Mouse (Mus musculus) lung, adult 2 months (tissue): ENCODE data around the gene Fam187b. TPM values are rescaled to one million over a fixed set of nuclear protein-coding genes. Genes with fewer than 3 reads are reported as not detected.

Experiments used
- DNase-seq: peaks from one replicate; pipeline ENCODE4 v3.0.0; 2022
- H3K4me1 ChIP-seq: fragments of 200-500 bp; 2 replicates; pipeline ENCODE4 v1.6.1; 2011; ENCODE audit warnings: low read length; ENCODE audit not compliant: control insufficient read depth, insufficient read depth
- H3K4me3 ChIP-seq: fragments of 200-500 bp; replicated peaks from 2 replicates; pipeline ENCODE3; 2011; ENCODE audit warnings: low read depth, mild to moderate bottlenecking, control low read depth, low read length; ENCODE audit errors: extremely low read depth
- CTCF ChIP-seq: fragments of 200-500 bp; IDR thresholded peaks from 2 replicates; pipeline ENCODE4 v1.5.1; 2011; ENCODE audit warnings: mild to moderate bottlenecking, low read length, control low read depth; ENCODE audit not compliant: insufficient read depth
- POLR2A ChIP-seq: fragments of 200-500 bp; IDR thresholded peaks from 2 replicates; pipeline ENCODE4 v1.6.1; 2011; ENCODE audit warnings: low read depth, mild to moderate bottlenecking, control low read depth, low read length, borderline replicate concordance; ENCODE audit errors: extremely low read depth
- WGBS: fragments of 180-500 bp; shearing (Covaris S2); methylation state at CpG from one replicate; pipeline ENCODE4 v1.1.7; 2018; 5-methylcytosine and 5-hydroxymethylcytosine counted together
- polyA plus RNA-seq: library from polyadenylated mRNA; depleted of rRNA; stranded (reverse); fragments of >200 nt; gene quantifications from 2 replicates; pipeline ENCODE4 v1.2.3, GENCODE M21; 2012

Gene Fam187b
- polyA plus RNA-seq, 1 experiment, result 7.2 TPM

DNA sequence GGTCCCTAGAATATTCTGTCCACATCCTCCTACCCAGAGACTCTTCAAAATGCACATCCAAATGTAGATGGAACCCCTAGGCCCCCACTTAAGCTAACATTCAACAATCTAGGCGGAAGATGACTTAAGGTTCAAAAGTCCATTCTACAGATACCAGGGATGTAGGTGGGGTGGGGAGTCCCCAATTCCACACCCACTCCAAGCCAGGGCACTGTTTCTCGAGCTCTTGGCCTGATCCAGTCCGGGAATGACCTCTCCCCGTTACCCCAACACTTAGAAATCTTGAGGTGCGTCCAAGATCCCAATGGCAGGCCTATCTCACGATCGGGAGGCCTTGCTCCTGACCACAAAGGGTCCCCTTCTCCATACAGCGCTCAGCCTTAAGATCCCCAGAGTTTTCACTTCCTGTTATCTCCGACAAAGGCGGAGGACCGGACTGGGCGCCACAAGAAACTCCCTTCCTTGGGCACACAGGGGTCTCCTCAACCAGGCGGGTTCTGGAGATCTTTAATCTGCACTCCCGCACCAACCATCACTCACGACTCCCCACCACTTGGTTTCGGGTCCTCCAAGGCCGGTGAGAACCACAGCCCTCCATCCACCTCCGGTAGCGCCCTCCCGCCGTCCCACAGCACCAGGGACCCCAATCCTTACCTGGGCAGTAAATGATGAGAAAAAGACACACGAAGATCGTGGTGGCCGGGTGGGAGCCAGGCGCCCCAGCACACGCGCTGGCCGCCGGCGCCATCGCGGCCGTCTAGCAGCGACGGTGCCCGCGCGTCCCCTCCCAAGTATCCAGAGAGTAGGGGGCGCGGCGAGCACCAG, 952 bp upstream of the Fam187b start:
- WGBS, result 15% methylated on average over 41 of the region's 41 CpGs
- Histone ChIP-seq H3K4me3 (peak overlapping the region; percentile 67), H3K4me1 (no peaks in the 10 kb centered on the region)
- TF ChIP-seq CTCF, result no peak
- no peak for TF ChIP-seq POLR2A
- DNase-seq, result no peak

DNA sequence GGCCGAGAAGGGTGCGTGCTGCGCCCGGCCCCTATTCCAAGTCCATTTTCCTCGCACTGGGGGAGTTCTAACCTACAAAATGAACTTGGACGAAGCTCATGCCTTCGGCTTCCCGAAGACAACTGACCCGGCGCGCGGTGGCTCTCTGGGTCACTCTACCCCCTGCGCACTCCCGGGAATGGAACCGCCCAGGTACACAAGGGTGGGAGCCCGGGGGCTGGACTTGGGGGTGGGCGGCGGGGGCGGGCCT, 414 bp upstream of the Fam187b start, which contains the start of gene Lsr:
TSS of gene Lsr (minus strand) at position 214 of the 250 bp plus-strand sequence.
- 0 out of 2 replicates have a peak, but pooled peaks have one; percentile 52 for TF ChIP-seq POLR2A
- no peak for TF ChIP-seq CTCF
- 1% methylated on average over 19 of the region's 19 CpGs for WGBS
- H3K4me1 ChIP-seq, result no peaks in the 10 kb centered on the region
- no peak for DNase-seq
- peak within 1 kb of the TSS; percentile 74 for H3K4me3 ChIP-seq

DNA sequence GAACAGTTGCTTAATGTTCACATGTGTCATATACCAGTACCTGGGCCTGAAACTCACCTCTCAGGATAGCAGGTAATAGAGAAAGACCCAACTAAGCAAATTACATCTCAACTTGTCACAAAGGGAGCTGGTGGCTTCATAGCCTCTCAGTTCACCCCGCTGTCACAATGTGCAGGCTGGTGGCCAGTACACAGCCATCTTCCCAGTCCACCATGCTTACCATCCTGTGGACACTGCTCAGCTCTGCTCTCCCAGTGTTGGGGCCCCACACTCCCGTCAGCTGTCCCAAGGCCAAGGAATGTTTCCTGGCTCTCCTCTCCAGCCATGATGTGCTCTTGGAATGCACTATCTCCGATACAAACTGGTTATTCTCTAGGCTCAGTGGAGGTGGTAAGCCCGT, 8.1 kb downstream of the Fam187b start:
- DNase-seq, result no peak
- no peak for TF ChIP-seq POLR2A
- TF ChIP-seq CTCF, result no peak
- H3K4me1 ChIP-seq, result no peaks in the 10 kb centered on the region
- 92% methylated on average over 4 of the region's 4 CpGs for WGBS
- H3K4me3 ChIP-seq, result no peak overlapping the region

DNA sequence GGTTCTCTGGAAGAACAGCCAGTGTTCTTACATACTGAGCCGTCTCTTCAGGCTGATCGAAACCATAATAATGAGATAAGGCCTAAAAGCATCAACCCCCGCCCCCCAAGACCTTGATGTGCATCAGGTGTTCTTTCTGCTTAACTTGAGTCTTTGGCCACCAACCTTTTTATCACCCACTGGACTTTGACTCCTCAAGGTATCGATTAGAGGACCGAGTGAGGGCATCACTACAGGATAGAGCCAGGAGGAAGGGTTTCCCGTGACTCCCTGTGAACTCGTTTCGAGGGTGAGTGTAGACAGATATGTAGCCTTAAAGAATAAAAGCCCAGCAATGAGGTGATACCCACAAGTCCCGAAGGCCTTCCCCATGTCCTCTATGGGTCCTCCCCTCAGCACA, 11.8 kb downstream of the Fam187b start:
- H3K4me1 ChIP-seq, result no peaks in the 10 kb centered on the region
- DNase-seq, result no peak
- TF ChIP-seq POLR2A (no peak), CTCF (no peak)
- no peak overlapping the region for H3K4me3 ChIP-seq
- 87% methylated on average over 9 of the region's 9 CpGs for WGBS

DNA sequence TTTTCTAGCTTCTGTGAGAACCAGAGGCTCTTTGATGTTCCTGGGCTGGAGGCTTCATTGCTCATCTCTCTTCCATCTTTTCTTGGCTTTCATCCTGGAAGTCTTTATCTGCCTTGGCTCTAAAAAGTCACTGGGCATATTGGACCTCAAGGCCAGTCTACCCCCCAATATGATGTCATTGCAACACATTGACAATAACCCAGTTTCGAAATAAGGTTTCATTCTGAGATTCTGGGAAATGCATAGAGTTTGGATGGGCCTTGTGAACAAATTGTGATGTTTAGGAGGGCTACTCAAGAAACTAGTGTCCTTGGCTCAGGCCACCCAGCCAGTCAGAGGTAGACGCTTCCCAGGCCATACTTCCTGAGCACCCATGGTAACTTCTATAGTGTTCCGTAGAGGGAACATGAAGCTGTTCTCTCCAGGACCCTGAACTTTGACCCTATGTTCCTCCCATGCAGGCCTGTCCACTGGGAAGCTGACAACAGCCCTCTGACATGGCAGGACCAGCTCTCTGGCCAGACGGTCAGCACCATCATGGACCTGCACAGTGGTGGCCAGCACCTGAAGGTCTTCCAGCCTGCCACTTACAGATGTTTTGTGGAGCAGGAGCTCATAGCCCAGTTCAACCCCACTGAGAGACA, 15.1 kb downstream of the Fam187b start:
- no peak overlapping the region for H3K4me3 ChIP-seq
- no peaks in the 10 kb centered on the region for H3K4me1 ChIP-seq
- no peak for TF ChIP-seq POLR2A
- DNase-seq, result no peak
- 89% methylated on average over 4 of the region's 4 CpGs for WGBS

- no peak for DNase-seq
- no peak overlapping the region for H3K4me3 ChIP-seq
- WGBS, result 47% methylated on average over 5 of the region's 5 CpGs
- TF ChIP-seq CTCF (no peak), POLR2A (no peak)
- no peaks in the 10 kb centered on the region for H3K4me1 ChIP-seq
Measured at GRCm38 (mm10) chr7:30992148-30992547, 18.6 kb downstream of the Fam187b start.

DNA sequence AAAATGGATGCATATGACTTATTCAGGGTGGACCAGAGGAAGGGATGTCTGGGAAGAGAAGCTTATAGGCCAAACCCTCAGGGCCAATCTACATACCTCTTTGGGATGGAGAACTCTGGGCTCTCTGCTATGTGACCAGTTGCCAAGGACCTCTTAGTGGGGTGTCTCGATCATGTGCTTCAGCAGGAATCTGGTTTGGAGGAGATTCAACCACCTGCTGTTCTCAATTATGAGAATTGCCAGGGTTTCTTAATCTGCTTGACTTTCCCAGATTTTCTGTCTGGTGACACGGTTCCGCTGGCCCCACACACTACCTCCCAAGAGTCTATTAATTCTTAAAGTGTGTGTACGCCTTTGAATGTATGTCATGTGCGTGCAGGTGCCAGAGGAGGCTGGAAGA, 20.4 kb downstream of the Fam187b start:
- 82% methylated on average over 5 of the region's 5 CpGs for WGBS
- Histone ChIP-seq H3K4me1 (no peaks in the 10 kb centered on the region), H3K4me3 (no peak overlapping the region)
- TF ChIP-seq POLR2A, result no peak
- no peak for TF ChIP-seq CTCF
- no peak for DNase-seq

GRCm38 (mm10) chr7:30996491-30996890, 22.9 kb downstream of the Fam187b start:
- TF ChIP-seq POLR2A, result no peak
- TF ChIP-seq CTCF, result no peak
- no peak for DNase-seq
- peaks cover 8% of the 10 kb centered on the region for H3K4me1 ChIP-seq
- no peak overlapping the region for H3K4me3 ChIP-seq
- WGBS, result 95% methylated on average over 2 of the region's 2 CpGs

GRCm38 (mm10) chr7:31000505-31001020, 27.0 kb downstream of the Fam187b start:
- WGBS, result 2% methylated on average over 7 of the region's 7 CpGs
- H3K4me3 ChIP-seq, result peak overlapping the region; percentile 25

GRCm38 (mm10) chr7:31002650-31003049, 29.1 kb downstream of the Fam187b start:
- TF ChIP-seq CTCF (no peak), POLR2A (peak; percentile 70; the same call in 1 of the 2 replicates)
- DNase-seq, result peak; percentile 20
- Histone ChIP-seq H3K4me3 (no peak overlapping the region), H3K4me1 (peaks cover 14% of the 10 kb centered on the region)
- WGBS, result 32% methylated on average over 8 of the region's 8 CpGs

More at GRCm38 (mm10) chr7:31000505-31001020, 27.0 kb downstream of the Fam187b start:
- peak; percentile 24 for DNase-seq
- peaks cover 14% of the 10 kb centered on the region for H3K4me1 ChIP-seq
- TF ChIP-seq CTCF, result no peak
- TF ChIP-seq POLR2A, result no peak
